Mouse (Mus musculus) ES-E14 (cell line): Measurements from ENCODE around the gene Gm2174. TPM values are rescaled to one million over a fixed set of nuclear protein-coding genes. Genes with fewer than 3 reads are reported as not detected.

Experiments
- DNase-seq: peaks from one replicate; pipeline ENCODE4 v3.0.0-alpha.2; 2013; ENCODE audit warnings: low read depth, low spot score
- H3K27ac ChIP-seq: 2 replicates; pipeline ENCODE4 v1.5.1; 2012; ENCODE audit warnings: low read depth, mild to moderate bottlenecking, low read length, moderate library complexity, mixed read lengths; ENCODE audit not compliant: poor library complexity, insufficient read depth, severe bottlenecking
- H3K36me3 ChIP-seq: 2 replicates; pipeline ENCODE4 v1.6.1; 2012; ENCODE audit warnings: mild to moderate bottlenecking, low read length, moderate library complexity, mixed read lengths; ENCODE audit not compliant: control insufficient read depth, poor library complexity, insufficient read depth, severe bottlenecking
- H3K4me1 ChIP-seq, 2 experiments: fragments of 150-350 bp in 1 of 2; sonication (generic) in 1 of 2; 2 replicates each; pipeline ENCODE4 v1.6.1; 2012; ENCODE audit warnings: low read length in 2 of 2, mild to moderate bottlenecking in 1 of 2, mixed read lengths in 1 of 2; ENCODE audit not compliant: control insufficient read depth in 2 of 2, insufficient read depth in 2 of 2, poor library complexity in 1 of 2
- H3K4me3 ChIP-seq, 2 experiments: fragments of 150-350 bp in 1 of 2; sonication (generic) in 1 of 2; 2 replicates each; pipeline ENCODE4 v1.5.1; 2012; ENCODE audit warnings: low read length in 2 of 2, low read depth in 1 of 2, mild to moderate bottlenecking in 1 of 2, mixed read lengths in 1 of 2; ENCODE audit not compliant: insufficient read depth in 1 of 2, poor library complexity in 1 of 2, severe bottlenecking in 1 of 2
- H3K9ac ChIP-seq: 2 replicates; pipeline ENCODE4 v1.6.1; 2012; ENCODE audit warnings: low read depth, mild to moderate bottlenecking, low read length, mixed read lengths; ENCODE audit not compliant: poor library complexity, insufficient read depth, severe bottlenecking
- H3K9me3 ChIP-seq: fragments of 150-350 bp; sonication (generic); 2 replicates; pipeline ENCODE4 v1.6.1; 2012; ENCODE audit warnings: low read depth, mild to moderate bottlenecking, low read length; ENCODE audit not compliant: control insufficient read depth, insufficient read depth
- CHD2 ChIP-seq: IDR thresholded peaks from 2 replicates; pipeline ENCODE4 v1.6.1; 2014; ENCODE audit warnings: mild to moderate bottlenecking, low read depth, low read length, inconsistent platforms
- HCFC1 ChIP-seq: IDR thresholded peaks from 2 replicates; pipeline ENCODE4 v1.6.1; 2012; ENCODE audit warnings: low read length, inconsistent platforms, borderline replicate concordance; ENCODE audit not compliant: insufficient read depth
- MAFK ChIP-seq: IDR thresholded peaks from 2 replicates; pipeline ENCODE4 v1.6.1; 2014; ENCODE audit warnings: mild to moderate bottlenecking, low read depth, low read length, inconsistent platforms; ENCODE audit not compliant: insufficient read depth
- ZC3H11A ChIP-seq: IDR thresholded peaks from 2 replicates; pipeline ENCODE4 v1.6.1; 2012; ENCODE audit warnings: low read depth, mild to moderate bottlenecking, inconsistent platforms, low read length, borderline replicate concordance
- ZNF384 ChIP-seq: IDR thresholded peaks from 2 replicates; pipeline ENCODE4 v1.6.1; 2012; ENCODE audit warnings: low read depth, low read length, inconsistent platforms
- in situ Hi-C, 2 experiments: fragments of 600-800 bp; cut with MboI; formaldehyde crosslinking; loops; one replicate each; pipeline ENCODE4 v1.15.1; 2025; ENCODE audit warnings: low sequenced_read_pairs in 2 of 2, inconsistent platforms in 1 of 2; ENCODE audit not compliant: unreplicated experiment in 2 of 2
- total RNA-seq: library from RNA; depleted of rRNA; stranded (reverse); fragments of 300-350 nt; gene quantifications from 2 replicates; pipeline ENCODE4 v1.2.3, GENCODE M21; 2012; rRNA removed

Gm2174 gene
- 1.7 TPM in 1 of 2 replicates, not detected in the other for total RNA-seq

- no peak within 1 kb of the TSS for H3K27ac ChIP-seq
- TF ChIP-seq MAFK = no peak
- TF ChIP-seq HCFC1 = no peak
- no peak for TF ChIP-seq CHD2
- no peak for TF ChIP-seq ZNF384
- no peak for TF ChIP-seq ZC3H11A
Observed at GRCm38 (mm10) chrX:56447524-56448015, at the start of gene Gm2174. Gm2174 (plus strand) TSS chrX:56447965.

GRCm38 (mm10) chrX:56404646-56405045, 43.1 kb upstream of the Gm2174 start:
- Histone ChIP-seq H3K4me3 (no peak overlapping the region), H3K4me1 (no peaks in the 10 kb centered on the region), H3K9ac (no peak overlapping the region), H3K27ac (no peak overlapping the region), H3K9me3 (no peaks in the 10 kb centered on the region), H3K36me3 (no peaks in the 10 kb centered on the region)
- no peak for TF ChIP-seq CHD2
- no peak for TF ChIP-seq MAFK
- no peak for TF ChIP-seq ZC3H11A
- TF ChIP-seq HCFC1 = no peak
- no peak for DNase-seq
- in situ Hi-C loops = no loop called here

More at GRCm38 (mm10) chrX:56447524-56448015, at the start of gene Gm2174:
- in situ Hi-C loops = no loop called here
- DNase-seq = no peak
- Histone ChIP-seq H3K36me3 (no peaks in the 10 kb centered on the region), H3K4me3 (no peak within 1 kb of the TSS), H3K9ac (no peak within 1 kb of the TSS), H3K4me1 (no peaks in the 10 kb centered on the region), H3K9me3 (no peaks in the 10 kb centered on the region)

DNA sequence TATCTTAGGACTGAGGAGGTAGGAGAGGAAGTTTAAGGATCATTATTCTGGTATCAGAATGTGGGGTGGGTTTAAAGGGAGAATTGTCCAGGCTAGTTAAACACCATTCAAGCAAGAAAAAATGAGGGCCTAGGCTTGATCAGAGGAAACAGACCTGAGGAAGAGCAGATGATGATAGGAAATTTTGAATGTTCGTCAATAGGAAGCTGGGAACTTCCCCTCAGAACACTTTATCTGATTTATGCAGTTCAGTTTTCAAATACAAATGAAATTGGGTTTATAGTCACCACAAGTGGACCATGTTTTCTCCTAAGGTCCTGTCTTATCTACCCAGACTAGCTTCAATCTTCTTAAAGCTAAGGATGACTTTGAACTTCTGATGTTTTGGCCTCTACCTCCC, 42.3 kb upstream of the Gm2174 start:
- no peaks in the 10 kb centered on the region for H3K4me1 ChIP-seq
- in situ Hi-C loops = no loop called here
- no peak overlapping the region for H3K4me3 ChIP-seq
- no peak for DNase-seq
- TF ChIP-seq ZNF384 (no peak), ZC3H11A (no peak), CHD2 (no peak), HCFC1 (no peak)
- no peaks in the 10 kb centered on the region for H3K36me3 ChIP-seq
- H3K27ac ChIP-seq = no peak overlapping the region
- no peak overlapping the region for H3K9ac ChIP-seq
- H3K9me3 ChIP-seq = no peaks in the 10 kb centered on the region

DNA sequence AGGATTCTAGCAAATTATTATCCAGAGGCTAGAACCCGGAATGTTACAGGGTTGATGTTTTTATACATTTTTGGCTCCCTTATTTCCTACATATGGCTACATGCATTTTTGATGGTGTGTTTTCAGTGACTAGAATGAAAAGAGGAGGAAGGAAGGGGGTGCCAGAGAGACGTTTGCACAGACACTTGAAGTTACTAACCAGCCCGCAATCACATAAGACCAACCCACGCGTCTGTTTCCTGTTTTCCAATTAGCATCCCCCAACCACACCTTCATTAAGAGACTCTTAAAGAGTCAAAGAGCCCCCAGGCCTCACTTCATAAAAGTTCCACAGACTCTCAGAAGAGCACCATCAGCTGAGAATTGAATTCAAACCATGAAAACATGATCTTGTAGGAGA, 41.6 kb upstream of the Gm2174 start:
- DNase-seq = no peak
- H3K36me3 ChIP-seq = no peaks in the 10 kb centered on the region
- in situ Hi-C loops = no loop called here
- no peak overlapping the region for H3K27ac ChIP-seq
- no peak overlapping the region for H3K4me3 ChIP-seq
- no peak overlapping the region for H3K9ac ChIP-seq
- TF ChIP-seq HCFC1 (no peak), ZC3H11A (no peak), MAFK (no peak), ZNF384 (no peak), CHD2 (no peak)
- no peaks in the 10 kb centered on the region for H3K4me1 ChIP-seq
- H3K9me3 ChIP-seq = no peaks in the 10 kb centered on the region

- Histone ChIP-seq H3K4me3 (no peak overlapping the region), H3K4me1 (no peaks in the 10 kb centered on the region), H3K9me3 (no peaks in the 10 kb centered on the region), H3K9ac (no peak overlapping the region), H3K27ac (no peak overlapping the region), H3K36me3 (no peaks in the 10 kb centered on the region)
- in situ Hi-C loops = no loop called here
- TF ChIP-seq ZC3H11A = no peak
- TF ChIP-seq ZNF384 = no peak
- no peak for TF ChIP-seq HCFC1
- no peak for TF ChIP-seq MAFK
- TF ChIP-seq CHD2 = no peak
- DNase-seq = no peak
Observed at GRCm38 (mm10) chrX:56416277-56416676, 31.5 kb upstream of the Gm2174 start.
